Mouse (Mus musculus): ENCODE results near the gene Hlcs.
A peak's percentile ranks its signal among the peaks of the same experiment; 100 is the strongest.

Hlcs gene

GRCm38 (mm10) chr16:94289138-94290072 is 24.0 kb downstream of the Hlcs start:
- DNase-seq = peak; percentile 94

- DNase-seq = peak; percentile 13
Measured at GRCm38 (mm10) chr16:94287826-94288225, 25.5 kb downstream of the Hlcs start.

- peak; percentile 51 for DNase-seq
Measured at GRCm38 (mm10) chr16:94283972-94284371, 29.4 kb downstream of the Hlcs start.

- DNase-seq = peak; percentile 80
Measured at GRCm38 (mm10) chr16:94270826-94271225, 42.5 kb downstream of the Hlcs start.

- peak; percentile 98 for DNase-seq
Measured at GRCm38 (mm10) chr16:94269635-94270034, 43.7 kb downstream of the Hlcs start.

- no peak for DNase-seq
Measured at GRCm38 (mm10) chr16:94268205-94268604, 45.2 kb downstream of the Hlcs start.

GRCm38 (mm10) chr16:94264611-94265010 is 48.8 kb downstream of the Hlcs start:
- DNase-seq = peak; percentile 72

GRCm38 (mm10) chr16:94262501-94262900 is 50.9 kb downstream of the Hlcs start:
- peak; percentile 74 for DNase-seq

- DNase-seq = peak; percentile 86
Measured at GRCm38 (mm10) chr16:94260938-94261630, 52.3 kb downstream of the Hlcs start.

- peak; percentile 95 for DNase-seq
Measured at GRCm38 (mm10) chr16:94258366-94259310, 54.7 kb downstream of the Hlcs start.

GRCm38 (mm10) chr16:94255592-94255991 is 57.8 kb downstream of the Hlcs start:
- no peak for DNase-seq

GRCm38 (mm10) chr16:94255035-94255434 is 58.3 kb downstream of the Hlcs start:
- DNase-seq = no peak

GRCm38 (mm10) chr16:94254415-94254891 is 58.9 kb downstream of the Hlcs start:
- DNase-seq = peak; percentile 73

- DNase-seq = peak; percentile 77
Measured at GRCm38 (mm10) chr16:94253671-94254414, 59.5 kb downstream of the Hlcs start.

- peak; percentile 66 for DNase-seq
Measured at GRCm38 (mm10) chr16:94251756-94252155, 61.6 kb downstream of the Hlcs start.

- DNase-seq = peak; percentile 74
Measured at GRCm38 (mm10) chr16:94250640-94251349, 62.6 kb downstream of the Hlcs start.

GRCm38 (mm10) chr16:94250136-94250535 is 63.2 kb downstream of the Hlcs start:
- peak; percentile 91 for DNase-seq

GRCm38 (mm10) chr16:94249666-94250065 is 63.7 kb downstream of the Hlcs start:
- DNase-seq = peak; percentile 61

- no peak for DNase-seq
Measured at GRCm38 (mm10) chr16:94248721-94249120, 64.7 kb downstream of the Hlcs start.

GRCm38 (mm10) chr16:94246976-94247375 is 66.4 kb downstream of the Hlcs start:
- DNase-seq = peak; percentile 84

All from heart, adult 11 months (tissue).